Mouse (Mus musculus): ENCODE results near the gene Tbrg4. TPM values are rescaled to one million over a fixed set of nuclear protein-coding genes. Genes with fewer than 3 reads are reported as not detected.

Gene Tbrg4
- polyA plus RNA-seq, 1 experiment from 2014 or later, result 37.9 TPM

DNA sequence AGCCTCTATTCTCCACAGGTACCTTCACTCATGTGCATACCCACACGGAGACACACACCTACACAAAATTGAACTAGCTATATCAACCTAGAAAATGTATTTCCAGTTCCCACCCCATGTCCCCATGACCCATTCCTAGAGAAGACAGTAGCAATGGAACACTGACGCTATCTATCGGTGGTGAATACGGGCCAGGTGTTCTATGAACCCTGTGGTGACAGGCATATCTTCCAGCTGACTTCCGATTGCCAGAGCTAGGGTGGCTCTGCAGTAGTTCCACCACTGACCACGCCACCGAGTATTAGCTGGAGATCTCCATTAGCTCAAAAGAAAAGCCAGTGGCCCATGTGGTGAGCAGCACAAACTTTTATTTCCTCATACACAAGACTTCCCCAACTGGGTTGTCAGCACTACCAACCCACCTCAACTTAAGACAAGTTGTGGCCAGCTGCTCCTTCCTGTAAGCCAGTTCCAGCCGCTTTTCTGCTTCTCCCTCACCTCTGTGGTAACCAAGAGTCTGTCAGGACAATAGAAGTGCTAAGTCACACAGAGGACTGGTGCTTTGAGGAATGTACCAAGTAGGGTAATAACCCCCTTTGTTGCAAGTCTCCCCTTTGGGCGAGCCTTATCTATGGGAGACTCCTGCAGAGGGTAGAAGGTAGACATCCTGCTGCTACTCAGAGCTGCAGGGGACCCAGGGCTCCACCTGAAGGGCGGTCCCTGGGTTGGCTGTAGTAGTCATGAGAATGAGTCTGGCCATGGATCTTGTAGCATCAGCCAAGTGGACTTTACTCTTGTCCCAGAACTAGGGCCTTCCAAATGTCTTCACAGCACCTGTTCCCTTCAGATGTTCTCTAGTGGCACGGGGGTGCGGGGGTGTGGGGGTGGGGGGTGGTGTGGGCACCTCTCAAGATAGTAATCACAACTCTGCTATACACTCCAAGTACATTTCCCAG, 10.3 kb downstream of the Tbrg4 start:
- H3K36me3 ChIP-seq, result peaks cover 79% of the 10 kb centered on the region
- no peak for ATAC-seq (ENCODE audit: borderline replicate concordance, extremely low read depth, low FRiP score, low TSS enrichment)
- H3K27me3 ChIP-seq, result no peaks in the 10 kb centered on the region
- 85% methylated on average over 12 of the region's 12 CpGs for WGBS
- H3K9me3 ChIP-seq, result no peaks in the 10 kb centered on the region
- no peak overlapping the region for H3K4me3 ChIP-seq
- H3K4me2 ChIP-seq, result no peak overlapping the region
- H3K27ac ChIP-seq, result no peak overlapping the region
- H3K9ac ChIP-seq, result no peak overlapping the region
- H3K4me1 ChIP-seq, result no peaks in the 10 kb centered on the region

DNA sequence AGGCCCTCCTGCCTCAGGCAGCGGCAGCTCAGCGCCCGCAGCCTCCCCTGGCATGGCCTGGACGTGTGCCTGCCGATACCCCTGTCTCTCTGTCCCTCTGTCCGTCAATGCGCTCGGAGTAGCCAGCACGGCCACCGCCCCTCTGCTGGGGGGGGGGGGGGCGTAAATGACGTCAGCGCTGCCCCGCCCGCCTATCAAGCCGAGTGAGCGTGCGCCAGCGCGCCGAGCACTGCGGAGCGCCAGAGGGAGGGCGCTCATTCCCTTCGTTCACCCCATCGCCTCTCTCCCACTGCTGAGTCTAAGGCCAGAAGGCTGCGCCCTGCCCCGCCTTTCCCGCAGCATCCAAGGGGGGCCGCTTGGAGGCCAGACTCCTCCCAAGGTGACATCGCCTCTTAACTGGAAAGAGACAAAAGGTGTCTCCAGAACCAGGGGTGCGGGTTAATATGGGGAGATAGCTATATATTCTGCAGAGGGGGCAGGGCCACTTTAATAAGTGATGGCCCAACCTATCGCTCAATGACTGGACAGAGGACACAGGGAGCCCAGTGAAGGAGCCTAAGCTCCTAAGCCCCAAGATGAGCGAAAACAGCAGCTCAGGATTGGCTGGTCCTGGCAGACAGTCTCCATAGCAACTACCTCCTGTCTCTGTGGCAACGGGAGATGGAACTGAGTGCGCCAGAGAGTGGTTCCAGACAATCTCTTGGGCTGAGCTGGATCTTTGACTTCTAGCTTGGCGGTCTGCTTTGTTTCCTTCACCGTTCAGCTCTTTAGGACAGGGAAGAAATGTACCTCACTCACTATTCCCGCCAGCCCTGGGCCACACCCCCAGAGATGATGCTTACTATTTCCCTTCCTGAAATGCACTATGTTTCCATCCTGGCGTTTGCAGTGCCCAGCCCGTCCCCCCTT, 20.1 kb downstream of the Tbrg4 start, which contains the start of gene Nacad:
Gene Nacad (minus strand): TSS at position 563 of the 909 bp plus-strand sequence.
- ATAC-seq (ENCODE audit: borderline replicate concordance, extremely low read depth, low FRiP score, low TSS enrichment), result peak; percentile 56; the same call in 1 of the 2 replicates
- no peak within 1 kb of the TSS for H3K27ac ChIP-seq
- H3K4me2 ChIP-seq, result peak within 1 kb of the TSS; percentile 76
- no peaks in the 10 kb centered on the region; the same call in 1 of the 2 replicates for H3K36me3 ChIP-seq
- peak within 1 kb of the TSS; percentile 39 for H3K4me3 ChIP-seq
- WGBS, result 6% methylated on average over 30 of the region's 41 CpGs
- peak within 1 kb of the TSS; percentile 24; the same call in 1 of the 2 replicates for H3K9ac ChIP-seq
- H3K27me3 ChIP-seq, result peaks cover 23% of the 10 kb centered on the region
- H3K4me1 ChIP-seq, result peaks cover 39% of the 10 kb centered on the region
- no peaks in the 10 kb centered on the region for H3K9me3 ChIP-seq

DNA sequence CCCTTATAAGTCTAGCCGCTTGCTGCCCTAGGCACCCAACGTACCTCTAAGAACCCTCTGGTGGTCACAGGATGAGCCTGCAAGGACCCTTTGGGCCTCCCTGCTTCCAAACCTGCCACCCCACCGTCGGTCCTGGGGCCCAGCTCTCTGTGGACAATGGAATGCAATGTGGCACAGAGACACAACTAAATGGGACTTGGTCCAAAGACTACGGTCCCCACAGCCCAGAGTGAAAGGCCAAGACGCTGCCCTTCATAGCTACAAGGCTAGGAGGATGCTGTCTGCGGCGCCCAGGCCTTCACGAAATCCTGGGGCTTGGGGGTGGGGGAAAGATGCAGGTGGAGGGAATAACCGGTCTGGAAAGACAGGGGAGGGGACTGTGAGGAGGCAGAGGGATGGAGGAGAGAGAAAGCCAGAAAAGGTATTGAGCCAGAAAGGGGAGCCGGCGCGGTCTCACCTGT, 20.8 kb downstream of the Tbrg4 start:
- 15% methylated on average over 10 of the region's 13 CpGs for WGBS
- peaks cover 23% of the 10 kb centered on the region for H3K27me3 ChIP-seq

DNA sequence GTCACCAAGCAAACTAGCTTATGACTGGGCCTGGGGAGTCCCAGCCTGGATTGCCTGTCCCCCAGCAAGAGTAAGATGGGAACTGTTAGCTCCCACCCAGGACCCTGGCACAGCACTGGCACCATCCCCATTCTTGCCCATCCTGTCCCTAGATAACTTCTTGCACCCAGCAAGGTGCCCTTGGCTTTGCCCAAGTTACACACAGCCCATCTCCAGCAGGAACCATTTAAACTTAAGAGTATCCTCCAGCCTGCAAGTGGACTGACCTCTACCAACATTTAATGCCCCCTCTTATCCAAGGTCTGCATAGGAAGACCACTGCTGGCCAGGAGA, 21.3 kb downstream of the Tbrg4 start:
- Histone ChIP-seq H3K4me3 (no peak overlapping the region), H3K27me3 (peaks cover 23% of the 10 kb centered on the region), H3K9me3 (no peaks in the 10 kb centered on the region), H3K9ac (no peak overlapping the region), H3K36me3 (no peaks in the 10 kb centered on the region), H3K4me2 (peak overlapping the region; percentile 76), H3K27ac (no peak overlapping the region), H3K4me1 (peaks cover 39% of the 10 kb centered on the region)
- no peak for ATAC-seq (ENCODE audit: borderline replicate concordance, extremely low read depth, low FRiP score, low TSS enrichment)

More for the DNA sequence above, 20.8 kb downstream of the Tbrg4 start:
- H3K4me2 ChIP-seq, result peak overlapping the region; percentile 76
- no peak overlapping the region for H3K27ac ChIP-seq
- H3K9ac ChIP-seq, result peak overlapping the region; percentile 24; the same call in 1 of the 2 replicates
- peaks cover 39% of the 10 kb centered on the region for H3K4me1 ChIP-seq
- no peaks in the 10 kb centered on the region for H3K36me3 ChIP-seq
- peak overlapping the region; percentile 39 for H3K4me3 ChIP-seq
- H3K9me3 ChIP-seq, result no peaks in the 10 kb centered on the region
- ATAC-seq (ENCODE audit: borderline replicate concordance, extremely low read depth, low FRiP score, low TSS enrichment), result no peak

DNA sequence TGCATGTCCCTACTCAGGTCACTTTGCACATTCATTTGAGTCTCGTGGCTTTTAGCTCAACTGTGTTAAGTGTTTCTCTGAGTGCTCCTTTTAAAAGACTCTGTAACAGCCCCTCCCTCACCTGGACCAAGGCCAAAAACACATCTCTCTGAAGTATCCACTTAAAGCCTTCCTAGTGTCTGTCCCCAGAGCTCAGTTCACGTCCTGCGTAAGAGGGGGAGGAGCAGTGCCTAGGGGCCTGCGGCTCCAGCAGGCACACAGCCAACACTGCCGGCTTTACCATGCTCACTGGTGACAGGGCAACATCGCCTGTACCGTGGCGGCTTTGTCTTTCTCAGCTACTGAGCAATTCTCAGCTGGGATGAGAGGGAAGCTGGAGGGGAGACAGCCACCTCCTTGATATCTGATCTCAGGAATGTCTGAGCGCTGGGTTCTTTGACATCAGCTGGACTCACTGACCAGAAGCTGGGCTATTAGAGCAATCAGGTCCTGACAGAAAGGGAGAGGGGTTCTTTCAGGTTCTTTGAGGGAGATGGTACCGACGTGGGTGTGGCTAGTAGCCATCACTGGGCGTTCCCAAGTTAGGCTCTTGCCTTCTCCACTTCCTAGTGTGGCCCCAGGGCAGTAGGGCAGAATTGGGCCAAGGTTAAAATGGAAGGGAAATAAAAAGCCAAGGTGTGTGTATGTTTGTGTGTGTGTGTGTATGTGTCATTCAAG, 21.8 kb downstream of the Tbrg4 start:
- peaks cover 23% of the 10 kb centered on the region for H3K27me3 ChIP-seq
- H3K4me3 ChIP-seq, result peak overlapping the region; percentile 10; the same call in 1 of the 2 replicates
- H3K9me3 ChIP-seq, result no peaks in the 10 kb centered on the region
- WGBS, result 11% methylated on average over 12 of the region's 12 CpGs
- H3K4me1 ChIP-seq, result peaks cover 39% of the 10 kb centered on the region
- peak; percentile 79 for ATAC-seq (ENCODE audit: borderline replicate concordance, extremely low read depth, low FRiP score, low TSS enrichment)
- no peak overlapping the region for H3K9ac ChIP-seq
- peak overlapping the region; percentile 44 for H3K4me2 ChIP-seq
- no peak overlapping the region for H3K27ac ChIP-seq
- H3K36me3 ChIP-seq, result no peaks in the 10 kb centered on the region

DNA sequence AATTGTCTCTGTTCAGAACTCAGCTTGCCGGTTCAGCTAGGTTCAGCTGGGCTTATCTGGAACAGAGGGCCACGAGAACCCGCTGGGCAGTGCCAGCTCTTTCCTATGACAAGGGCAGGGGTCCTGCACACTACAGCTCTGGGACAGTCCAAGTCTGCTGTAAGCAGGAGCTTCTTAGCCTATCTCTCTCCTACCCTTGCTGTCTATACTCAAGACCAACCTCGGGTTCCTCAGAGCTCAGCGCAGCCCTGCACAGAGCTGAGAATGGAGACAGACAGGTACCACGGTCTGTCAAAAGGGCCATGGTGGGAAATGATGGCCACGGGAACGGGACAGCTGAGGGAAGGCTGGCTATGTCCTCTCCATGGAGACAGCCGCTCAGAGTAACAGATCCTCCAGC, 22.6 kb downstream of the Tbrg4 start:
- H3K4me2 ChIP-seq, result no peak overlapping the region; the same call in 1 of the 2 replicates
- no peak overlapping the region for H3K27ac ChIP-seq
- peaks cover 23% of the 10 kb centered on the region for H3K27me3 ChIP-seq
- no peaks in the 10 kb centered on the region; the same call in 1 of the 2 replicates for H3K36me3 ChIP-seq
- no peak overlapping the region for H3K9ac ChIP-seq
- WGBS, result 61% methylated on average over 9 of the region's 9 CpGs
- no peak for ATAC-seq (ENCODE audit: borderline replicate concordance, extremely low read depth, low FRiP score, low TSS enrichment)
- peaks cover 47% of the 10 kb centered on the region for H3K4me1 ChIP-seq
- no peak overlapping the region for H3K4me3 ChIP-seq
- no peaks in the 10 kb centered on the region for H3K9me3 ChIP-seq

DNA sequence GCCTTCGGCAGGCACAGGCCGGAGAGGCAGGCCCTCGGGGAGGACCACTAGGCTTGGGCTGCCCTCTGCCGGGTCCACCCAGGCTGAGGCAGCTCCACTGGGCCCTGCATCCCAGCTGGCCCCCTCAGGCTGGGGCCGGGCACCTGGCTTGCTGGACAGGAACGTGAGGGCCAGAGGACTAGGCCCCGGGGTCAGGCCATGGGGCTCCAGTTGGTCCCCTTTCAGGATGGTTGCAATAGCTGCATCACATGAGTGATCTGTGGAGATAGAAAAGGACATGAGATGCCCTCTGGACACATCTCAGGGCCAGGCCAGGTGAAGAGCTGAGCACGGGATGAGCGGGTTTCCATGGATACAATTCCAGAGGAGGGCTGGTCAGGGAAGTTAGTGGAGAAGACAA, 23.2 kb downstream of the Tbrg4 start:
- Histone ChIP-seq H3K4me1 (peaks cover 50% of the 10 kb centered on the region), H3K27ac (no peak overlapping the region), H3K27me3 (peaks cover 23% of the 10 kb centered on the region), H3K4me3 (no peak overlapping the region), H3K36me3 (peaks cover 5% of the 10 kb centered on the region; the same call in 1 of the 2 replicates), H3K9ac (no peak overlapping the region), H3K4me2 (no peak overlapping the region), H3K9me3 (no peaks in the 10 kb centered on the region)
- no peak for ATAC-seq (ENCODE audit: borderline replicate concordance, extremely low read depth, low FRiP score, low TSS enrichment)
- 73% methylated on average over 9 of the region's 9 CpGs for WGBS

DNA sequence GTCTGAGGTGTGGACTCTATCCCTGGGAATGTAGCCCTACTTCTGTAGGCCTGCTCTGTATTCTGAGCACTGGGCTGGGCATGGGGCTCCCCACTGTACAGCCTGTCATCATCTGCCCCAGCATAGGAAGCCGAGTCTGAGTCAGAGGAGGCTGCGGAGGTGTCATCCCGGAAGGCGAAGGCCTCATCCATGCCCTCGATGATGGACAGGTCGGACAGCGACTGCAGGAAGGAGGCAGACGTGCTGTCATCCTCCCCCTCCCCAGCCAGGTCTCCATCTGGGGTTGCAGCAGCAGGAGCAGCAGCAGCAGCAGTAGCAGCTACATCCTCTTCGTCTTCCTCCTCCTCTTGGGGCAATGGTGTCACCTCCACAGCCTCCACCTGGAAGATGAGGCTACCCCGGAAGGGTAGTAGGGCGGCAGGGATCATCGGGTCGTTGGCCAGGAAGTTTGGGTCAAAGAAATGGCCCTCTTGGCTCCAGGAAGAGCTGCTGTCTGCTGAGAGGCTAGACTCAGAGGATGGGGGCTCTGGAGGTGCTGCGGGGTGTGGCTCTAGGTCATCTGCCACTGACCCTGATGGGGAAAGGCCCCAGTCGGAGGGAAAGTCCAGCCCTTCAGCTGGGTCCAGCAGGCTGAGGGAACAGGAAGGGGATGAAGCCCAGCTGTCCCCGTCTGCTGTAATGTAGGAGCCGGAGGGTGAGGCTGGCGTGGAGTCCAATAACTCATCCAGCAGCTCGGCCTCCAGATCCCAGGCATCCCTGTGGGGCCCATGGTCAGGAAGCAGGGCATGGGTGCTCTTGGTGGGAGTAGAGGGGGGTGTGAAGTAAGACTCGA, 24.0 kb downstream of the Tbrg4 start:
- no peak overlapping the region for H3K9ac ChIP-seq
- peaks cover 23% of the 10 kb centered on the region for H3K27me3 ChIP-seq
- H3K4me3 ChIP-seq, result no peak overlapping the region
- ATAC-seq (ENCODE audit: borderline replicate concordance, extremely low read depth, low FRiP score, low TSS enrichment), result no peak
- 70% methylated on average over 20 of the region's 20 CpGs for whole genome bisulfite sequencing
- no peak overlapping the region for H3K4me2 ChIP-seq
- H3K27ac ChIP-seq, result no peak overlapping the region
- H3K36me3 ChIP-seq, result peaks cover 10% of the 10 kb centered on the region
- H3K9me3 ChIP-seq, result no peaks in the 10 kb centered on the region
- peaks cover 50% of the 10 kb centered on the region for H3K4me1 ChIP-seq

DNA sequence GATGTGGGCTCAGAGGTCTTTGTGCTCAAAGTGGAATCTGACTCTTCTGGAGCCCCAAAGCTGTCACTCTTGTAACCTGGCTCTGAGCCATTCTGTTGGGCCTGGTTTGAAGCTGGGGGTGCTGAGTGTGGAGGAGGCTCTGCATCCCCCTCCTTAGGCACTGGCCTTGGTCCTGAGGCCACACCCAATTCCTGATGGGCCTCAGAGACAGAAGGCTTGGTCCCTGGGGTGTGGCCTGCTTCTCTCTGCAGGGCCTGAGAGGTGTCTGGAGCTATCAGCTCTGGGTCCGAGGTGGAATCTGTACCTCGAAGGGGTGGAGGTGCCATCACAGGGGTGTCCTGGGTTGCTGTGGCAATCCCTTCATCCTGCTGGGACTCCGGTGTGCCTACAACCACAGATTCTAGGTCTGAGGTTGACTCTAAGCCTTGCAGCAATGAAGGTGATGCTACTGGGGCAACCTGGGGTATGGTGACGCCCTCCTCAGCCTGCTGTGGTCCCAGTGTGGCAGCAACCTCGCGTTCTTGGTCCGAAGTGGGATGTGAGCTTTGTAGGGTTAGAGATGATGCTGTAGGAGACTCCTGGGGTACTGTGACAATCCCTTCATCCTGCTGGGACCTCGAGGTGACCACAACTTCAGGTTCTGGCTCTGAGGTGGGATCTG, 25.5 kb downstream of the Tbrg4 start:
- ATAC-seq (ENCODE audit: borderline replicate concordance, extremely low read depth, low FRiP score, low TSS enrichment), result no peak
- no peak overlapping the region for H3K9ac ChIP-seq
- H3K4me3 ChIP-seq, result no peak overlapping the region
- H3K27ac ChIP-seq, result no peak overlapping the region
- whole genome bisulfite sequencing, result 84% methylated on average over 8 of the region's 8 CpGs
- H3K4me1 ChIP-seq, result peaks cover 45% of the 10 kb centered on the region
- peaks cover 9% of the 10 kb centered on the region for H3K27me3 ChIP-seq
- H3K9me3 ChIP-seq, result no peaks in the 10 kb centered on the region
- no peak overlapping the region for H3K4me2 ChIP-seq
- peaks cover 24% of the 10 kb centered on the region for H3K36me3 ChIP-seq

DNA sequence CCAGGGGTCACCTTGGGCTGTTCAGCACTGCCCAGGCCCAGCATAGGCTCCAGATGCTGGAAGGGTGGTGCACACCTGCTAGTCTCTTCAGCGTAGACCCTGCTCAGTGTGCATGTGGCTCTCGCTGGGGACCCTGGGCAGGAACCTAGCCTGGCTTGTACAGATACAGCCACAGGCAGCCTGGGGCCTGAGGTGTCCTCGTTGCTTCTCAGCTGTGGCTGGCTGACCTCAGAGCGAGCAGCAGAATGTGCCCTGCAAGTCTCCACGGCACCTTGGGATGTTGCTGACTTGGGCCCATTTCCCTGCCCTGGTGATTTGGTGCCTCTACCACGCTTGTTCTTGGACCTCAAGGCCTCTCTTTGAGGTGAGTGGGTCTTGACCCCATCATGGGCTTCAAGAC, 26.0 kb downstream of the Tbrg4 start:
- no peaks in the 10 kb centered on the region for H3K9me3 ChIP-seq
- no peak overlapping the region for H3K9ac ChIP-seq
- H3K4me2 ChIP-seq, result no peak overlapping the region
- peaks cover 39% of the 10 kb centered on the region for H3K4me1 ChIP-seq
- peaks cover 3% of the 10 kb centered on the region for H3K27me3 ChIP-seq
- no peak overlapping the region for H3K4me3 ChIP-seq
- WGBS, result 77% methylated on average over 6 of the region's 6 CpGs
- no peak overlapping the region for H3K27ac ChIP-seq
- no peak for ATAC-seq (ENCODE audit: borderline replicate concordance, extremely low read depth, low FRiP score, low TSS enrichment)
- H3K36me3 ChIP-seq, result peaks cover 29% of the 10 kb centered on the region

Data from lung, embryonic 15.5 days (tissue).